Mouse (Mus musculus) midbrain, embryonic 11.5 days (tissue): ENCODE results near the gene Vps53. TPM values are rescaled to one million over a fixed set of nuclear protein-coding genes. Genes with fewer than 3 reads are reported as not detected.

Experiments
- ATAC-seq: fragments of 200-750 bp; cut with Nextera tagmentation; 2 replicates; pipeline ENCODE4 v1.8.0; 2017; ENCODE audit warnings: moderate TSS enrichment, moderate library complexity; ENCODE audit not compliant: low FRiP score
- DNase-seq: peaks from one replicate; pipeline ENCODE4 v3.0.0; 2015; ENCODE audit warnings: low spot score; ENCODE audit errors: missing footprints
- H3K27ac ChIP-seq: fragments of 300-500 bp; sonication (generic); 2 replicates; pipeline ENCODE4 v1.5.1; 2014; ENCODE audit warnings: low read depth, low read length
- H3K27me3 ChIP-seq: fragments of 300-500 bp; sonication (generic); 2 replicates; pipeline ENCODE4 v1.6.1; 2014; ENCODE audit warnings: mild to moderate bottlenecking, low read length, moderate library complexity, mixed read lengths; ENCODE audit not compliant: control insufficient read depth, insufficient read depth
- H3K36me3 ChIP-seq: fragments of 300-500 bp; sonication (generic); 2 replicates; pipeline ENCODE4 v1.6.1; 2014; ENCODE audit warnings: mild to moderate bottlenecking, low read length, moderate library complexity, mixed read lengths; ENCODE audit not compliant: control insufficient read depth, insufficient read depth
- H3K4me1 ChIP-seq: fragments of 300-500 bp; sonication (generic); 2 replicates; pipeline ENCODE4 v1.6.1; 2014; ENCODE audit warnings: low read length; ENCODE audit not compliant: control insufficient read depth, insufficient read depth
- H3K4me2 ChIP-seq: fragments of 300-500 bp; sonication (generic); 2 replicates; pipeline ENCODE4 v1.6.1; 2014; ENCODE audit warnings: mild to moderate bottlenecking, moderate library complexity
- H3K4me3 ChIP-seq: fragments of 300-500 bp; sonication (generic); 2 replicates; pipeline ENCODE4 v1.5.1; 2014; ENCODE audit warnings: low read depth, low read length
- H3K9ac ChIP-seq: fragments of 300-500 bp; sonication (generic); 2 replicates; pipeline ENCODE4 v1.6.1; 2014; ENCODE audit warnings: low read length
- H3K9me3 ChIP-seq: fragments of 300-500 bp; sonication (generic); 2 replicates; pipeline ENCODE4 v1.6.1; 2016; ENCODE audit warnings: low read length; ENCODE audit not compliant: control insufficient read depth
- WGBS: fragments of 180-500 bp; shearing (Covaris S2); extraction: QIAGEN DNeasy Blood & Tissue Kit; methylation state at CpG from one replicate; pipeline ENCODE4 v1.1.7; 2014; 5-methylcytosine and 5-hydroxymethylcytosine counted together
- polyA plus RNA-seq: library from polyadenylated mRNA; unstranded; fragments of >200 nt; fragmentation: Nextera tagmentation; extraction: Ambion mirVana; gene quantifications from 2 replicates; pipeline ENCODE4 v1.2.1, GENCODE M21; 2014

The Vps53 gene
- polyA plus RNA-seq, 1 experiment from 2014 or later, result 44.2 TPM

DNA sequence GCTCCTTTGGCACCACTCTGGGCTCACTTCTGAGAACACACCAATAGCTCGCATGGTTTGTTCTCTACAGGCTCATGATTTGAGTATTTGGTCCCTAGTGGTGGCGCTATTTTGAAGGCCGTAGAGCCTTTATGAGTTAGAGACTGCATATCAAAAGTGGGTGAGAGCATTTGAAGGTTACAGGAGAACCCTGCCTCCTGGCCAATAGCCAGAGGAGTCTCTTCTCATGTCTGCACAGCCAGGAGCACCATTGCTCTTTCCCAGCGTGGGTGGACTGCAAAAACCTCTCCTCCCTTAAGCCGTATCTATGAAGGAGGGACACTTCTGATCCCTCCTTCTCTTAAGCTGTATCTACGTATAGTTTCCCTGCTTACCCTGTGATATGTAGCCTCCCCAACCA lies 102.1 kb downstream of the Vps53 start:
- Histone ChIP-seq H3K4me2 (no peak overlapping the region), H3K36me3 (no peaks in the 10 kb centered on the region), H3K27ac (no peak overlapping the region), H3K4me1 (no peaks in the 10 kb centered on the region), H3K9me3 (no peaks in the 10 kb centered on the region), H3K27me3 (no peaks in the 10 kb centered on the region), H3K9ac (no peak overlapping the region), H3K4me3 (no peak overlapping the region)
- 86% methylated on average over 6 of the region's 6 CpGs for WGBS
- ATAC-seq, result no peak
- no peak for DNase-seq

DNA sequence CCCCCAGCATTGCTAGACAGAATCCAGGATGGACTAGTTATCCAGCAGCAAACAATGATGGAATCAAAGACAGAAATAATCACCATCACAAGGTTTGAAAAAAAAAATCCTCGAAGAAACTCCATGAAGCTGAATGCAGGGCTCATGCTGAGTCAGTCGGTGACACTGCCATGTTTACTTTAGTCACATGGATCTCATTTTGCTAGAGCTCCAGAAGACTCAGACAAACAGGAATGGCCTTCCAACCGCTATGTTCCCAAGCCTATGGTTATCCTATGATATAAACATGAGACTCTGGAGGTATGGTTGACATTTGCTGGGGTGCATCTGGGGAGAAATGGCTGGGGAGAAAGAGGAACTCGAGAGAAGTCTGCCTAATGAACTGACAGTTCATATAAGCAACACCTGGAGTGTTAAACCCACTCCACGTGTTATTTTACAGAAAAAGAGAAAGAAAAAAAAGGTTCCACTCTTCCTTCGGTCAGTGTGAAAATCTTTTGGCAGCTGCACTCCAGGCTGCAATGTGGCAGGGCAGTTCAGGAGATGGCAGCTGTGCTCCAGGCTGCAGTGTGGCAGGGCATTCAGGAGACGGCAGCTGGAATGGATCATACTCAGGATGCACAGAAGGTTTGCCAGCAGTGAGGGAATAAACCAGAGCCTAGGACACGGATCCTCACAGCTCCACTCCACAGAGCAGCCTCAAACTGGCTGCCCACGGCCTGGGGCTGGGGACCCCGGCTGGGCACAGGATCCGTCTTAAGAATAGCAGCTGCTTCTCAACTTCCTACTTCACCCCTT lies 105.0 kb downstream of the Vps53 start:
- Histone ChIP-seq H3K27me3 (no peaks in the 10 kb centered on the region), H3K4me1 (no peaks in the 10 kb centered on the region), H3K27ac (no peak overlapping the region), H3K9ac (no peak overlapping the region), H3K4me3 (no peak overlapping the region), H3K4me2 (no peak overlapping the region), H3K36me3 (no peaks in the 10 kb centered on the region), H3K9me3 (no peaks in the 10 kb centered on the region)
- ATAC-seq, result no peak
- WGBS, result 76% methylated on average over 11 of the region's 11 CpGs
- no peak for DNase-seq

DNA sequence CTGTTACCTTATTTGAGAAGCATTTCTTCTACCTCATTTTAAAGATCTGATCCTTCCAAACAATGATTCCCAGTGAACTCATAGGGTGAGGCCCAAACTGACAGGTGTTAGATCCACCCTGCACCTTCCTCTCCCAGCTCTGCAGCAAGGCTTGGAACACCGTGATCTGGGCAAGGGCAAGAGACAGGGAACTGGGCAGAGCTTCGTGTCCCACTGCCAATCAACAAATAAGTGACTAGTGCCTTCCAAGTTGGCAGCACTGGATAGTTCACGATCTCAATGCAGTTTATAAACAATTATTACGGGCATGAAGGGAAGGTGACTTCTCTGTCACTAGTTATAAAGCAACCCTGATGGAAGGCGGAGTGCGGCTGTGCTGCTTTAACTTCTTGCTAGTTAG lies 109.6 kb downstream of the Vps53 start:
- no peaks in the 10 kb centered on the region for H3K27me3 ChIP-seq
- ATAC-seq (no peak), DNase-seq (no peak)
- H3K4me1 ChIP-seq, result no peaks in the 10 kb centered on the region
- no peak overlapping the region for H3K9ac ChIP-seq
- H3K9me3 ChIP-seq, result no peaks in the 10 kb centered on the region
- WGBS, result 89% methylated on average over 6 of the region's 6 CpGs
- H3K36me3 ChIP-seq, result no peaks in the 10 kb centered on the region
- H3K4me2 ChIP-seq, result no peak overlapping the region
- no peak overlapping the region for H3K4me3 ChIP-seq
- no peak overlapping the region for H3K27ac ChIP-seq

DNA sequence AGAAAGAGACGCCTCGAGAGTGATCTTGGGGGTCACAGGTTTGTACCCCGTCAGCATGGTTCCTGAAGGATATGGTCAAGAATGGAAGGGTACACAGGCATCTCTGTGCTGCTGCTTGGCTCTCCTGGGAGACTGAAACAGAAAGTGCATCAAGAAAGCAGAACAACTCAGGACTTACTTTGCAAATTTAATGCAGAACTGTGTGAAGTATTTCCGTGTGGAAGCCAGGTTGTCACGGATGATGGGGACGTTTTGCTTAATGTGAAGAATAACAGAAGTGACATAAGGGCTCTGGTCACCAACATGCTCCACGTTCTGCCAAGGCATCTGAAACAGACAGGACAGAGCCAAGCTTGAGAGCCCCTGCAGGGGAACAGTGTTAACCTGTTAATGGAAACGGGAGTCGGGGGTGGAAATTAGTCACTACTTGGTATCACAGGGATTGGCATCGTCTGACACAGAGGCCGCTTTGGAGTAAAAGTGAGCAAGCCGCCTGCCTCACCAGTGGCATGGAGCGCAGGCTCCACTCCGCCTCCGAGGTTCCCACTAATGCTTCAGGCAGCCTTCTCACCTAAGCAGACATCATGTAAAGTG lies 112.8 kb downstream of the Vps53 start:
- Histone ChIP-seq H3K36me3 (no peaks in the 10 kb centered on the region), H3K9me3 (no peaks in the 10 kb centered on the region), H3K9ac (no peak overlapping the region), H3K4me3 (no peak overlapping the region), H3K27me3 (no peaks in the 10 kb centered on the region), H3K4me1 (no peaks in the 10 kb centered on the region), H3K27ac (no peak overlapping the region), H3K4me2 (no peak overlapping the region)
- 87% methylated on average over 15 of the region's 15 CpGs for WGBS
- ATAC-seq (no peak), DNase-seq (no peak)

DNA sequence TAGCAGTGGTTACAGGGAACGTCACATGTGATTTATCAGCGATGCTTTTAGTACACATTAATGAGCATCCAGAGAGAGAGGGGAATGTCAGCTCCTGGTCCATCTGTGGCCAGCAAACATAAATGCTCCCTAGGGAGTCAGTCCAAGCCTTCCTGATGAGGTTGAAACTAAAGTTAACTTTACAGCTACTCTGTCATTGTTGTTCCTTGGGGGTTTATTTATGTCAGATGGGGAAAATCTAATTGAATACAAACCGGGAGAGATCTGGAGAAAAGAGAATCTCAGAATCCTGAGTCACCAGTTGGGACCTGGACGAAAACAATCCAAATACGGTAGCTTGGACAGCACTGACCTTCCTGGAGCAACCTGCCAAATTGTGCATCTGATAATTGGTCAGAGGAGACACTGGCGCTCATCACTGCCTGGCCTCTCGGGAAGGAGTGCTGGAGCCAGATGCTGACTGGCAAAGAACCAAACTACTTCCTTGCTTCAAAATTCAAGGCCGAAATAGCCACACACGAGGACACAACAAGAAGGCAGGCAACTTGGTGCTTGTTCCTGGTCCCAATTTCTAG lies 113.8 kb downstream of the Vps53 start:
- Histone ChIP-seq H3K4me2 (no peak overlapping the region), H3K9me3 (no peaks in the 10 kb centered on the region), H3K4me3 (no peak overlapping the region), H3K27me3 (no peaks in the 10 kb centered on the region), H3K27ac (no peak overlapping the region), H3K4me1 (no peaks in the 10 kb centered on the region), H3K36me3 (no peaks in the 10 kb centered on the region), H3K9ac (no peak overlapping the region)
- ATAC-seq (no peak), DNase-seq (no peak)
- WGBS, result 92% methylated on average over 9 of the region's 9 CpGs

DNA sequence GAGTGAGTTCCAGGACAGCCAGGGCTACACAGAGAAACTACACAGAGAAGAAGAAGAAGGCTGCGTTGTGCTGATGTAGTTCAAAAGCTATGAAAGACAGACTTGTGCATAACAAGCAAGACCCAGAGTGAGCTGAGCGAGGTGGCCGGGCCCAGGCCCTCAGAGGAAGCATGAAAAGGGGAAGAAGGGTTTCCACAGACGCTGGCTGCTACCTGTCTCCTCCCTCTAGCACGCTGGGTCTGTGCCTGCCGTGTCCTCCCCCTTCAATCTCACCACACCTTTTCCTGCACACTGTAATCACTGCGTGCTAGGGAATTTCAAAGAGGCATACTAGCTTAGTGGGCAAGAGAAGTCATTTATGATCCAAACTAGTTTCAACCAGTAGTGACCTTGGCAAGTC lies 115.0 kb downstream of the Vps53 start:
- Histone ChIP-seq H3K36me3 (no peaks in the 10 kb centered on the region), H3K9me3 (no peaks in the 10 kb centered on the region), H3K4me1 (no peaks in the 10 kb centered on the region), H3K27me3 (no peaks in the 10 kb centered on the region), H3K4me3 (no peak overlapping the region), H3K4me2 (no peak overlapping the region), H3K27ac (no peak overlapping the region), H3K9ac (no peak overlapping the region)
- no peak for DNase-seq
- no peak for ATAC-seq
- 90% methylated on average over 7 of the region's 7 CpGs for WGBS

DNA sequence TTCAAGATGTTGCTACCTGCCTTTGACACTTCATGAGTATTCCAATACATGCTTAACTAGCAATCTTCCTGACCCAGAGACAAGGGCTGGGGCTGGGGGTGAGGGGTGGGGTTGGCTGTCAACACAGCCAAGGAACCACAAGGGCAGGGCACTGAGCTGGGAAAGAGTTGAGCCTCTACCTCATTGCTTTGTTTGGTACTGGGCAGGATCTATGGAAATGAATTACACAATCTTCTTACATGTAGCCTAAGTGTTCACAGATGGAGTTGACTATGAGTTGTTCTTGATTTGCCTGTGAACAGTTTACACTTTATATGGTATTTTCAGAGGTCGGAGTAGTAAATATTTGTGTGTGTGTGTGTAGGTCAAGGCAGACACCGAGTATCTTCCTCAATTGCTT lies 118.5 kb downstream of the Vps53 start:
- no peaks in the 10 kb centered on the region for H3K36me3 ChIP-seq
- no peak overlapping the region for H3K4me2 ChIP-seq
- no peaks in the 10 kb centered on the region for H3K4me1 ChIP-seq
- H3K9me3 ChIP-seq, result no peaks in the 10 kb centered on the region
- H3K27me3 ChIP-seq, result no peaks in the 10 kb centered on the region
- WGBS, result 93% methylated on average over 2 of the region's 2 CpGs
- no peak overlapping the region for H3K9ac ChIP-seq
- H3K27ac ChIP-seq, result no peak overlapping the region
- no peak overlapping the region for H3K4me3 ChIP-seq
- DNase-seq (no peak), ATAC-seq (no peak)

DNA sequence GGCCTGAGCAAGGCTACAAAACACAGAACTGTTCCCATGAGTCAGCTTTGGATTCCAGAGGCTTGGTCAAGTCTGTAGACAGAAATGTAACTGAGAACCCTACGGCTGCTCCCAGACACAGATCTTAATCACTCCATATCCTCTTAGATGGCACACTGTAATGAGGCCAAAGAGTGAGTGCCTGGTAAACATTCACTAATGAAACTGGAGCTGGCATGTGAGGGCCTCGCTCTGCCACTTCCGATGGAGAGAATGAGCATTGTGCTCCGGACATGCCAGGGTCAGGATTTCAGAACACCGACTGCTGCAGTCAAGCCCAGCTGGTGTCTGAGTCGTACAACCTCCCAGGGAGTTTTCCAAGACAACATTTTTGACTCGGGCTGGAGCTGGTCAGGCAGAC lies 119.5 kb downstream of the Vps53 start:
- no peak overlapping the region for H3K4me2 ChIP-seq
- no peak overlapping the region for H3K27ac ChIP-seq
- 84% methylated on average over 7 of the region's 7 CpGs for WGBS
- no peak overlapping the region for H3K9ac ChIP-seq
- ATAC-seq (no peak), DNase-seq (no peak)
- H3K36me3 ChIP-seq, result no peaks in the 10 kb centered on the region
- H3K4me3 ChIP-seq, result no peak overlapping the region
- no peaks in the 10 kb centered on the region for H3K27me3 ChIP-seq
- no peaks in the 10 kb centered on the region for H3K4me1 ChIP-seq
- no peaks in the 10 kb centered on the region for H3K9me3 ChIP-seq

DNA sequence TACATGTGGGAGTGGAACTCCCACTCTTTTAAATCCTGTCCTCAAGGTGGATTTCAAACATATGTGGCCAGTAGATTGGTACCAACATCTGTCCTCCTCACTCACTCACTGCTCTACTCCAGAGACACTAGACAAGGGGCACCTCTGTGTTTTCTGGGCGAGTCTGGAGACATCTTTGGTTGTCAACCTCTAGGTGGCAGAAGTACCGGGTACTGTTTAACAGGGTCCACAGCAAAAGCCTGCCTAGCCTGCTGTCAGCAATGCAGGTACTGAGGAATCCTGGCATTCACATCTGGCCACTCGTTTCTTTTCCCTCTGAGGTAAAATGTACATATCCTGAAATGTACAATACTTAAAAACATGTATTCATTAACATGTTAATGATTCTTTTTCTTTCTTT lies 123.0 kb downstream of the Vps53 start:
- Histone ChIP-seq H3K4me1 (no peaks in the 10 kb centered on the region), H3K4me3 (no peak overlapping the region), H3K4me2 (no peak overlapping the region), H3K27ac (no peak overlapping the region), H3K27me3 (no peaks in the 10 kb centered on the region), H3K9ac (no peak overlapping the region), H3K36me3 (no peaks in the 10 kb centered on the region), H3K9me3 (no peaks in the 10 kb centered on the region)
- ATAC-seq, result no peak
- 26% methylated on average over 3 of the region's 3 CpGs for WGBS
- DNase-seq, result no peak
